Mouse (Mus musculus) NIH3T3 (cell line): ENCODE results near the gene Cckbr.
A peak's percentile ranks its signal among the peaks of the same experiment; 100 is the strongest.
"Not testable (repeated sequence)": the region's sequence is repeated elsewhere in the genome, so short reads cannot be mapped to it uniquely, and the experiment has no call there.

Source experiments
- DNase-seq: peaks from one replicate; pipeline ENCODE4 v3.0.0-alpha.2; 2012; ENCODE audit warnings: low read depth

Gene Cckbr

GRCm38 (mm10) chr7:105437979-105438772, 12.6 kb downstream of the Cckbr start:
- DNase-seq = no peak

GRCm38 (mm10) chr7:105441426-105441825, 15.9 kb downstream of the Cckbr start:
- DNase-seq = no peak

GRCm38 (mm10) chr7:105445076-105445475, 19.5 kb downstream of the Cckbr start:
- no peak for DNase-seq

GRCm38 (mm10) chr7:105453345-105453744, 27.8 kb downstream of the Cckbr start:
- not testable (repeated sequence) for DNase-seq

GRCm38 (mm10) chr7:105458546-105458945, 33.0 kb downstream of the Cckbr start:
- DNase-seq = peak; percentile 29

- DNase-seq = peak; percentile 22
Observed at GRCm38 (mm10) chr7:105465505-105465904, 40.0 kb downstream of the Cckbr start.

- no peak for DNase-seq
Observed at GRCm38 (mm10) chr7:105472607-105473006, 47.1 kb downstream of the Cckbr start.

GRCm38 (mm10) chr7:105474771-105475315, 49.3 kb downstream of the Cckbr start:
- peak; percentile 27 for DNase-seq

- peak; percentile 44 for DNase-seq
Observed at GRCm38 (mm10) chr7:105475396-105475949, 49.9 kb downstream of the Cckbr start.

- no peak for DNase-seq
Observed at GRCm38 (mm10) chr7:105476683-105477432, 51.3 kb downstream of the Cckbr start.

GRCm38 (mm10) chr7:105477433-105477700, 51.8 kb downstream of the Cckbr start:
- DNase-seq = no peak

GRCm38 (mm10) chr7:105477841-105478240, 52.3 kb downstream of the Cckbr start:
- DNase-seq = peak; percentile 77

GRCm38 (mm10) chr7:105478344-105478743, 52.8 kb downstream of the Cckbr start:
- no peak for DNase-seq

GRCm38 (mm10) chr7:105479232-105479631, 53.7 kb downstream of the Cckbr start:
- DNase-seq = no peak

GRCm38 (mm10) chr7:105480081-105480480, 54.5 kb downstream of the Cckbr start:
- DNase-seq = peak; percentile 46

- DNase-seq = peak; percentile 91
Observed at GRCm38 (mm10) chr7:105480561-105481504, 55.3 kb downstream of the Cckbr start.

GRCm38 (mm10) chr7:105481505-105482411, 56.2 kb downstream of the Cckbr start, which contains the start of gene Cavin3:
TSS of gene Cavin3 (minus strand) at chr7:105482300.
- peak; percentile 97 for DNase-seq

- peak; percentile 90 for DNase-seq
Observed at GRCm38 (mm10) chr7:105482426-105482825, 56.9 kb downstream of the Cckbr start.

- DNase-seq = no peak
Observed at GRCm38 (mm10) chr7:105485029-105485428, 59.5 kb downstream of the Cckbr start.

GRCm38 (mm10) chr7:105487104-105487876, 61.8 kb downstream of the Cckbr start:
- DNase-seq = peak; percentile 71
